Mouse (Mus musculus) monocyte, adult 5-6 weeks (primary cell): ENCODE data around the gene Tomm40l. TPM values are rescaled to one million over a fixed set of nuclear protein-coding genes. Genes with fewer than 3 reads are reported as not detected.
"Not testable (repeated sequence)": the region's sequence is repeated elsewhere in the genome, so short reads cannot be mapped to it uniquely, and the experiment has no call there.

Source experiments
- ATAC-seq: fragments of 153-309, 156-312 bp; replicated peaks from 2 replicates; pipeline ENCODE4 v1.8.0; 2017; ENCODE audit warnings: mild to moderate bottlenecking; ENCODE audit not compliant: low TSS enrichment, insufficient number of reproducible peaks, severe bottlenecking, poor library complexity, low FRiP score
- total RNA-seq: library from RNA; stranded (forward); fragments of 200-1000, 200-491, 200-594 nt; gene quantifications from 3 replicates; pipeline ENCODE4 v1.2.3, GENCODE M21; 2017

Tomm40l gene
- total RNA-seq, 1 experiment from 2014 or later = 9.3 TPM

GRCm38 (mm10) chr1:171251594-171252324 is 29.4 kb upstream of the Tomm40l start:
- no peak for ATAC-seq

- ATAC-seq = no peak
Measured at GRCm38 (mm10) chr1:171250680-171251593, 28.6 kb upstream of the Tomm40l start, which contains the start of gene Ndufs2. TSS of gene Ndufs2 (minus strand) at chr1:171251388.

- no peak for ATAC-seq
Measured at GRCm38 (mm10) chr1:171249913-171250600, 27.7 kb upstream of the Tomm40l start, which contains the start of gene Adamts4. TSS of gene Adamts4 (plus strand) at chr1:171250421.

- ATAC-seq = no peak
Measured at GRCm38 (mm10) chr1:171248386-171249226, 26.3 kb upstream of the Tomm40l start.

- ATAC-seq = no peak
Measured at GRCm38 (mm10) chr1:171247916-171248315, 25.6 kb upstream of the Tomm40l start.

- no peak for ATAC-seq
Measured at GRCm38 (mm10) chr1:171247453-171247841, 25.1 kb upstream of the Tomm40l start.

GRCm38 (mm10) chr1:171246709-171247452 is 24.6 kb upstream of the Tomm40l start:
- peak; percentile 98 for ATAC-seq

- ATAC-seq = no peak
Measured at GRCm38 (mm10) chr1:171245353-171245752, 23.0 kb upstream of the Tomm40l start.

GRCm38 (mm10) chr1:171241952-171242351 is 19.6 kb upstream of the Tomm40l start:
- ATAC-seq = not testable (repeated sequence)

- ATAC-seq = no peak
Measured at GRCm38 (mm10) chr1:171240911-171241310, 18.6 kb upstream of the Tomm40l start.

GRCm38 (mm10) chr1:171239992-171240744 is 17.9 kb upstream of the Tomm40l start:
- ATAC-seq = no peak

GRCm38 (mm10) chr1:171238463-171238862 is 16.1 kb upstream of the Tomm40l start:
- ATAC-seq = peak; percentile 70

GRCm38 (mm10) chr1:171237438-171237837 is 15.1 kb upstream of the Tomm40l start:
- no peak for ATAC-seq

- no peak for ATAC-seq
Measured at GRCm38 (mm10) chr1:171235791-171236190, 13.5 kb upstream of the Tomm40l start.

- peak; percentile 34 for ATAC-seq
Measured at GRCm38 (mm10) chr1:171234538-171234937, 12.2 kb upstream of the Tomm40l start.

- peak; percentile 88 for ATAC-seq
Measured at GRCm38 (mm10) chr1:171234126-171234525, 11.8 kb upstream of the Tomm40l start, which contains the start of gene Fcer1g. TSS of gene Fcer1g (minus strand) at chr1:171234365.
